Mouse (Mus musculus) stomach, adult 2 months (tissue): ENCODE data around the gene Palm. TPM values are rescaled to one million over a fixed set of nuclear protein-coding genes. Genes with fewer than 3 reads are reported as not detected.

Source experiments
- polyA plus RNA-seq: library from polyadenylated mRNA; depleted of rRNA; stranded (reverse); fragments of >200 nt; gene quantifications from 2 replicates; pipeline ENCODE4 v1.2.3, GENCODE M21; 2012; rRNA removed

Gene Palm
- 22.1 and 34.0 TPM in 2 replicates for polyA plus RNA-seq

GRCm38 (mm10) chr10:79793051-79793737, at the start of gene Palm:
Palm (plus strand) TSS chr10:79793572.

GRCm38 (mm10) chr10:79745898-79746773, 47.2 kb upstream of the Palm start, which contains the start of gene Polrmt:
Polrmt (minus strand) TSS chr10:79746581.

GRCm38 (mm10) chr10:79754856-79755516, 38.4 kb upstream of the Palm start, which contains the start of gene Fgf22:
Fgf22 (plus strand) TSS chr10:79755076.

GRCm38 (mm10) chr10:79766508-79767325, 26.7 kb upstream of the Palm start, which contains the start of gene Rnf126:
Rnf126 (minus strand) TSS chr10:79766952.

GRCm38 (mm10) chr10:79777103-79777531, 16.3 kb upstream of the Palm start, which contains the start of gene Fstl3:
Fstl3 (plus strand) TSS chr10:79777272.

GRCm38 (mm10) chr10:79790861-79791260, 2.5 kb upstream of the Palm start, which contains the start of gene Prss57:
Prss57 (minus strand) TSS chr10:79790961.

GRCm38 (mm10) chr10:79820782-79821181, 27.4 kb downstream of the Palm start, which contains the start of gene Misp:
Misp (plus strand) TSS chr10:79820989.

GRCm38 (mm10) chr10:79853860-79854795, 60.8 kb downstream of the Palm start, which contains the start of gene Ptbp1:
Ptbp1 (plus strand) TSS chr10:79854427.

Other genes with a start within 250 kb of the Palm start
- 60.5 and 88.5 TPM in 2 replicates for gene Mier2, start 238.4 kb upstream of the Palm start, polyA plus RNA-seq
- not detected in 2 replicates for gene Theg, start 206.2 kb upstream of the Palm start, polyA plus RNA-seq
- gene C2cd4c, start 179.5 kb upstream of the Palm start, polyA plus RNA-seq: 0.13 and 0.18 TPM in 2 replicates
- gene Shc2, start 155.7 kb upstream of the Palm start, polyA plus RNA-seq: 1.6 TPM in 2 replicates
- gene Odf3l2, start 147.8 kb upstream of the Palm start, polyA plus RNA-seq: not detected in 2 replicates
- gene Madcam1, start 129.0 kb upstream of the Palm start, polyA plus RNA-seq: 2.3 and 3.5 TPM in 2 replicates
- gene Tpgs1, start 124.2 kb upstream of the Palm start, polyA plus RNA-seq: 46.3 and 70.6 TPM in 2 replicates
- gene Cdc34, start 111.4 kb upstream of the Palm start, polyA plus RNA-seq: 128 and 187 TPM in 2 replicates
- gene Gzmm, start 104.6 kb upstream of the Palm start, polyA plus RNA-seq: 0.40 and 0.49 TPM in 2 replicates
- 297 and 403 TPM in 2 replicates for gene Bsg, start 89.1 kb upstream of the Palm start, polyA plus RNA-seq
- 4.5 and 13.1 TPM in 2 replicates for gene Hcn2, start 76.9 kb upstream of the Palm start, polyA plus RNA-seq
- 31.4 and 34.4 TPM in 2 replicates for gene Polrmt, start 47.0 kb upstream of the Palm start, polyA plus RNA-seq
- gene Fgf22, start 38.5 kb upstream of the Palm start, polyA plus RNA-seq: 1.4 and 3.3 TPM in 2 replicates
- gene Rnf126, start 26.6 kb upstream of the Palm start, polyA plus RNA-seq: 95.5 and 175 TPM in 2 replicates
- gene Fstl3, start 16.3 kb upstream of the Palm start, polyA plus RNA-seq: 20.3 and 35.5 TPM in 2 replicates
- gene Prss57, start 2.6 kb upstream of the Palm start, polyA plus RNA-seq: 0.06 TPM in 1 of 2 replicates, not detected in the other
- 27.0 and 27.4 TPM in 2 replicates for gene Misp, start 27.4 kb downstream of the Palm start, polyA plus RNA-seq
- gene Ptbp1, start 60.9 kb downstream of the Palm start, polyA plus RNA-seq: 94.3 and 115 TPM in 2 replicates
- gene Prtn3, start 80.9 kb downstream of the Palm start, polyA plus RNA-seq: 0.53 and 0.74 TPM in 2 replicates
- gene Plppr3, start 81.1 kb downstream of the Palm start, polyA plus RNA-seq: 1.6 and 2.0 TPM in 2 replicates
- gene Elane, start 92.7 kb downstream of the Palm start, polyA plus RNA-seq: 0.06 TPM in 1 of 2 replicates, not detected in the other
- gene Cfd, start 97.3 kb downstream of the Palm start, polyA plus RNA-seq: 72.2 and 178 TPM in 2 replicates
- 32.6 and 42.6 TPM in 2 replicates for gene Med16, start 115.4 kb downstream of the Palm start, polyA plus RNA-seq
- gene Gm26602, start 117.3 kb downstream of the Palm start, polyA plus RNA-seq: not detected in 2 replicates
- gene Kiss1r, start 123.4 kb downstream of the Palm start, polyA plus RNA-seq: 7.4 and 9.7 TPM in 2 replicates
- 255 and 260 TPM in 2 replicates for gene R3hdm4, start 127.6 kb downstream of the Palm start, polyA plus RNA-seq
- 7.4 and 10.0 TPM in 2 replicates for gene Arid3a, start 133.5 kb downstream of the Palm start, polyA plus RNA-seq
- 24.7 and 30.0 TPM in 2 replicates for gene Wdr18, start 166.6 kb downstream of the Palm start, polyA plus RNA-seq
- gene Grin3b, start 177.1 kb downstream of the Palm start, polyA plus RNA-seq: 0.12 TPM in 1 of 2 replicates, not detected in the other
- 256 and 400 TPM in 2 replicates for gene Tmem259, start 190.8 kb downstream of the Palm start, polyA plus RNA-seq
- 68.4 and 74.9 TPM in 2 replicates for gene Cnn2, start 195.0 kb downstream of the Palm start, polyA plus RNA-seq
- gene Abca7, start 202.9 kb downstream of the Palm start, polyA plus RNA-seq: 14.0 and 17.3 TPM in 2 replicates
- 6.0 and 9.1 TPM in 2 replicates for gene Arhgap45, start 223.1 kb downstream of the Palm start, polyA plus RNA-seq
- gene Polr2e, start 246.2 kb downstream of the Palm start, polyA plus RNA-seq: 51.4 and 57.1 TPM in 2 replicates